Mouse (Mus musculus): ENCODE results near the gene Kcna5.

DNA sequence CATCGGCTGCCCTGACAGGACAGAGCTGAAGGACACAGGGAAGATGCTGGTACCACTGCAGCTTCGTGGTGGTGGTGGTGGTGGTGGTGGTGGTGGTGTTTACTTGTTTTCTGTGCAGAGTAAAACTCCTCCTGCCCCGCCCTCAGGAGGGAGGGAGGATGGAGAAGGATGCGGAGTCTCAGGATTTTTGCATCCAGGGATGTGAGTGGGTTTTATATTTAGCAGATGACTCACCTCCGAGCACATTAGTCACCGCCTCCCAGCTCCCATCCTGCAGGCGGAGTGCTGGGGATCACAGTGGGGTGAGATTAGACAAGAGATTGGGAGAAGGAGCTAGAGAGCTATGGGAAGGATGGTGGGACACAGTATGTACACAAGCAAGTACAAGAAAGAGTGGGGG lies 34.6 kb upstream of the Kcna5 start:
- TF ChIP-seq CTCF (IDR thresholded peaks at IDR 0.05; ENCODE audit: low read depth) (no peak), EP300 (IDR thresholded peaks at IDR 0.05; ENCODE audit: low read depth) (no peak)
